Mouse (Mus musculus): ENCODE measurements at regions not wholly inside any gene's neighbourhood (a gene's known extent, or its start where the extent isn't known, plus 50 kb on each side); places are given as distances from the start of the nearest gene placed in this dataset.

DNA sequence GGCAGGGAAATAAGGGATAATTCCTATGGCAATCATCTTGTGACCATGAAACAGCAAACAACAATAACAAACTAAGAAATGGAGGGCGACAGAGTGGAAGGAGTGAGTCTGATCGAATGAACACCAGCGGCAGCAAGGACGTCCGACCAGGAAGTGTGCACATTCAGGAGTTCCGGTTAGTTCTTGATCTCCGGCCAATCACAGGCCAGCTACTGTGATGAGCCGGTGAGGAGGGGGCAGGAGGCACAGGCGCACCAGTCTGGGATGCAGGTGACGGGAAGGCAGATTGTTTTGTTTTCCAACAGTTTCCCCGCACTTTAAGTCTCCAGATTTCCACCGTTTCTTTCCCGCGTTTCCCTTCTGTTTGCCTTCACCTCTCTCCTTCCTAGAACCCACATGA is 50.3 kb upstream of the Hunk start:
- in situ Hi-C loops (cut with MboI, MseI), result loop anchor here (10.0 kb wide), 1 partner anchor 1691 kb away; the partner anchor contains the start of gene Krtap26-1

- in situ Hi-C loops (cut with MboI, MseI), result loop anchor here (10.0 kb wide), 1 partner anchor 1689 kb away; the partner anchor contains the start of gene Krtap26-1
These were observed 49.8 kb upstream of the Scaf4 start for GRCm38 (mm10) chr16:90333876-90334825.

Measured in regulatory T cell (primary cell).